Mouse (Mus musculus): ENCODE measurements around the gene Pnmal1. TPM values are rescaled to one million over a fixed set of nuclear protein-coding genes. Genes with fewer than 3 reads are reported as not detected.
A peak's percentile ranks its signal among the peaks of the same experiment; 100 is the strongest.
"Not testable (repeated sequence)": the region's sequence is repeated elsewhere in the genome, so short reads cannot be mapped to it uniquely, and the experiment has no call there.

Gene Pnmal1
- polyA plus RNA-seq, 1 experiment from 2014 or later: 9.8 TPM

- no peaks in the 10 kb centered on the region for H3K9me3 ChIP-seq (replicated peaks)
- H3K27ac ChIP-seq (replicated peaks): no peak overlapping the region
- H3K36me3 ChIP-seq: no peaks in the 10 kb centered on the region
- peaks cover 64% of the 10 kb centered on the region for H3K4me1 ChIP-seq
- H3K27me3 ChIP-seq (ENCODE audit: low read depth, poor library complexity, severe bottlenecking): peaks cover 75% of the 10 kb centered on the region
- H3K4me3 ChIP-seq: no peak overlapping the region
- no peak for DNase-seq (ENCODE audit: low spot score)
- WGBS: 49% methylated on average over 8 of the region's 8 CpGs
Measured at GRCm38 (mm10) chr7:16948923-16949458, 10.5 kb upstream of the Pnmal1 start.

DNA sequence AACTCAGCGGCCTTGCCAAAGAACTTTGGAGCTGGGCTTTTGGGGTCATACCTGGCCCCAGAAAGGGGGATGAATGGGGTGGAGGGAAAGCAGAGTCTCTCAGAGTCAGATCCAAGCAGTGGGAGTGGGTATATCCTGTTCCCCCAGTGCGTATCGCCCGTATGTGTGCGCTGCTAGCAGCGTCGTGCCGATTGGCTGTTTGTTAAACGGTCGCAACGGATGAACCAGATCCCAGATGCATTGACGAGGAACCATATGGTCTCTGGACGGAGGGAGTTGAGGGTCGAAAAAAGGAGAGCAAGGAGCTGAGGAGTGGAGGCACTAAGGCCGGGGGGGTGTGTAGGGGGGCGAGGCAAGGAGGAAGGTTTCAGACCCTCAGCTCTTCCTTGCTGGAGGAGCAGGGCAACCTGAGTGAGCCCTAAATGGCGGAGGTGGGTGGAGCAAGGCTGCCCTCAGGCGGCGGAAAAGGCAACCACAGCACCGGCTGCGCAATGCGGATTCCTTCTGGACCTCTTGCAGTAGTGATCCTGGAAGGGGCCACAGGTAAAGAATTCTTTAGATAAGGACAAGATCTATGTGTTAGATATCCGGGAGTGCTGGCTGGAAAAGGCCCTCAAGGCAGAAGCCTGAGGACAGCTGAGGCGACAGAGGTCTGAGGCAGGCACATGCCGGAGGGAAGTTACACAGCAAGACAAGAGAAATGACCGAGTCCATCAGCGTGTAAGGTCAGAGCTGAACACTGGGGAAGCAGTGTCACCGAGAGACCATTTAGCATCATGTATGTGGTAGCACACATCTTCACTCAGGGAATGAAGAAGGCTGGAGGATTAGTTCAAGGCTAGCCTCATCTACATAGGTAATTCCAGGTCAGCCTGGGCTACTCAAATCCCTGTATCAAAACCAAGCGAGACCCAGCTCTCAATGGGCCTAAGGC is 9.3 kb upstream of the Pnmal1 start:
- Histone ChIP-seq H3K4me1 (peaks cover 52% of the 10 kb centered on the region), H3K9me3 (replicated peaks) (peaks cover 6% of the 10 kb centered on the region; the same call in 1 of the 2 replicates), H3K36me3 (no peaks in the 10 kb centered on the region), H3K27ac (replicated peaks) (peak overlapping the region; percentile 38), H3K4me3 (peak overlapping the region; percentile 49), H3K27me3 (ENCODE audit: low read depth, poor library complexity, severe bottlenecking) (peaks cover 67% of the 10 kb centered on the region)
- peak; percentile 85 for DNase-seq (ENCODE audit: low spot score)
- 12% methylated on average over 29 of the region's 29 CpGs for WGBS

GRCm38 (mm10) chr7:16950861-16951635 is 8.4 kb upstream of the Pnmal1 start:
- H3K36me3 ChIP-seq: no peaks in the 10 kb centered on the region
- peaks cover 58% of the 10 kb centered on the region for H3K27me3 ChIP-seq (ENCODE audit: low read depth, poor library complexity, severe bottlenecking)
- WGBS: 27% methylated on average over 18 of the region's 18 CpGs
- H3K9me3 ChIP-seq (replicated peaks): peaks cover 7% of the 10 kb centered on the region; the same call in 1 of the 2 replicates
- H3K4me3 ChIP-seq: no peak overlapping the region
- DNase-seq (ENCODE audit: low spot score): peak; percentile 86
- H3K4me1 ChIP-seq: peaks cover 43% of the 10 kb centered on the region
- H3K27ac ChIP-seq (replicated peaks): no peak overlapping the region

DNA sequence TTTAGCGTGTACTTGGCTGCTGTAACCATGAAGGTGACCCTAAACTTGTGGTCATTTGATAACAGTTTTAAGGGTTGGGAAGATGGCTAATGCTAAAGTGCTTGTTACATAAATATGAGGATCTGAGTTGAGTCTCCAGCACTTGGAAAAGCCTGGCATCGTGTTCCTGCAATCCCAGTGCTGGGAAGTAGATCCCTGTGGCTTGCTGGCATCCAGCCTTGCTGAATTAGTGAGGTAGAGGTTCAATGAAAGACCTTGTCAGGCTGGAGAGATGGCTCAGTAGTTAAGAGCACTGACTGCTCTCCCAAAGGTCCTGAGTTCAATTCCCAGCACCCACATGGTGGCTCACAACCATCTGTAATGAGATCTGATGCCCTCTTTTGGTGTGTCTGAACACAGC is 5.7 kb upstream of the Pnmal1 start:
- Histone ChIP-seq H3K4me1 (peaks cover 35% of the 10 kb centered on the region), H3K27me3 (ENCODE audit: low read depth, poor library complexity, severe bottlenecking) (peaks cover 31% of the 10 kb centered on the region)
- H3K27ac ChIP-seq (replicated peaks); H3K4me3 ChIP-seq; H3K9me3 ChIP-seq (replicated peaks); H3K36me3 ChIP-seq; DNase-seq (ENCODE audit: low spot score): not testable (repeated sequence)
- WGBS: 71% methylated on average over 2 of the region's 2 CpGs

GRCm38 (mm10) chr7:16955712-16956111 is 3.8 kb upstream of the Pnmal1 start:
- WGBS: 90% methylated on average over 4 of the region's 4 CpGs
- no peak overlapping the region for H3K27ac ChIP-seq (replicated peaks)
- DNase-seq (ENCODE audit: low spot score): no peak
- no peaks in the 10 kb centered on the region; the same call in 1 of the 2 replicates for H3K36me3 ChIP-seq
- H3K9me3 ChIP-seq (replicated peaks): peaks cover 7% of the 10 kb centered on the region; the same call in 1 of the 2 replicates
- peaks cover 40% of the 10 kb centered on the region for H3K4me1 ChIP-seq
- peaks cover 11% of the 10 kb centered on the region for H3K27me3 ChIP-seq (ENCODE audit: low read depth, poor library complexity, severe bottlenecking)
- no peak overlapping the region for H3K4me3 ChIP-seq

GRCm38 (mm10) chr7:16956410-16957265 is 2.8 kb upstream of the Pnmal1 start:
- Histone ChIP-seq H3K36me3 (peaks cover 7% of the 10 kb centered on the region; the same call in 1 of the 2 replicates), H3K9me3 (replicated peaks) (peaks cover 7% of the 10 kb centered on the region; the same call in 1 of the 2 replicates), H3K4me3 (no peak overlapping the region), H3K27ac (replicated peaks) (peak overlapping the region; percentile 61), H3K27me3 (ENCODE audit: low read depth, poor library complexity, severe bottlenecking) (peaks cover 9% of the 10 kb centered on the region; the same call in 1 of the 2 replicates), H3K4me1 (peaks cover 43% of the 10 kb centered on the region)
- WGBS: 66% methylated on average over 15 of the region's 15 CpGs
- peak; percentile 40 for DNase-seq (ENCODE audit: low spot score)

GRCm38 (mm10) chr7:16961678-16962077 is 2.2 kb downstream of the Pnmal1 start:
- H3K4me1 ChIP-seq: peaks cover 39% of the 10 kb centered on the region
- no peaks in the 10 kb centered on the region for H3K9me3 ChIP-seq (replicated peaks)
- 83% methylated on average over 5 of the region's 5 CpGs for WGBS
- H3K36me3 ChIP-seq: peaks cover 17% of the 10 kb centered on the region
- H3K27ac ChIP-seq (replicated peaks): peak overlapping the region; percentile 93; the same call in 1 of the 2 replicates
- H3K27me3 ChIP-seq (ENCODE audit: low read depth, poor library complexity, severe bottlenecking): no peaks in the 10 kb centered on the region
- no peak for DNase-seq (ENCODE audit: low spot score)
- no peak overlapping the region for H3K4me3 ChIP-seq

DNA sequence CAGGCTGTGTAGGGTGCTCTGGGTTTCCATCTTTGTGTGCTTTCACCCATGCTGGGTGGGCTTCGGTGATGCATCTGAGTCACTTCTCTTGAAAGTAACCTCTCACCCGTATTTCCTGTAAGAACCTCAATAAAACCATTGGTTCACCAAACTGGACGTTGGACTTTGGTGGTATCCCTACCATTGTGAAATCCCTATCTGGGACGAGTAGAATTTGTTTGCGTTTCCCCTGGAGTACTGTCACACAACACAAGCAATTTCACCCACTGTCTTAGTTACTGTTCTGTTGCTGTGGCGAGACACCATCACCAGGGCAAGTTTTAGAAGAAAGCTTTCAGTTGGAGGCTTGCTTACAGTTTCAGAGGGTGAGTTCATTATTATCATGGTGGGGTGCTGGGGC is 8.9 kb downstream of the Pnmal1 start:
- Histone ChIP-seq H3K9me3 (replicated peaks) (peaks cover 6% of the 10 kb centered on the region; the same call in 1 of the 2 replicates), H3K27me3 (ENCODE audit: low read depth, poor library complexity, severe bottlenecking) (no peaks in the 10 kb centered on the region), H3K4me3 (no peak overlapping the region), H3K27ac (replicated peaks) (no peak overlapping the region), H3K4me1 (peaks cover 4% of the 10 kb centered on the region; the same call in 1 of the 2 replicates), H3K36me3 (no peaks in the 10 kb centered on the region)
- no peak for DNase-seq (ENCODE audit: low spot score)
- WGBS: 86% methylated on average over 6 of the region's 6 CpGs

GRCm38 (mm10) chr7:16971160-16971559 is 11.7 kb downstream of the Pnmal1 start:
- no peak for DNase-seq (ENCODE audit: low spot score)
- 86% methylated on average over 3 of the region's 3 CpGs for WGBS
- Histone ChIP-seq H3K4me1 (peaks cover 4% of the 10 kb centered on the region; the same call in 1 of the 2 replicates), H3K4me3 (no peak overlapping the region), H3K27ac (replicated peaks) (no peak overlapping the region), H3K27me3 (ENCODE audit: low read depth, poor library complexity, severe bottlenecking) (no peaks in the 10 kb centered on the region), H3K9me3 (replicated peaks) (peaks cover 6% of the 10 kb centered on the region; the same call in 1 of the 2 replicates), H3K36me3 (no peaks in the 10 kb centered on the region)

- Histone ChIP-seq H3K4me1 (peaks cover 7% of the 10 kb centered on the region; the same call in 1 of the 2 replicates), H3K4me3 (no peak overlapping the region), H3K36me3 (no peaks in the 10 kb centered on the region), H3K27me3 (ENCODE audit: low read depth, poor library complexity, severe bottlenecking) (no peaks in the 10 kb centered on the region), H3K9me3 (replicated peaks) (peaks cover 6% of the 10 kb centered on the region; the same call in 1 of the 2 replicates), H3K27ac (replicated peaks) (no peak overlapping the region)
- 86% methylated on average over 6 of the region's 6 CpGs for WGBS
- no peak for DNase-seq (ENCODE audit: low spot score)
Measured at GRCm38 (mm10) chr7:16974018-16974417, 14.5 kb downstream of the Pnmal1 start.

GRCm38 (mm10) chr7:16976298-16976697 is 16.8 kb downstream of the Pnmal1 start:
- Histone ChIP-seq H3K4me1 (peaks cover 23% of the 10 kb centered on the region), H3K4me3 (no peak overlapping the region), H3K36me3 (no peaks in the 10 kb centered on the region), H3K9me3 (replicated peaks) (0 out of 2 replicates have a peak, but pooled peaks cover 3% of the 10 kb centered on the region), H3K27me3 (ENCODE audit: low read depth, poor library complexity, severe bottlenecking) (no peaks in the 10 kb centered on the region), H3K27ac (replicated peaks) (no peak overlapping the region)
- WGBS: 65% methylated on average over 8 of the region's 8 CpGs
- DNase-seq (ENCODE audit: low spot score): no peak

Measured in midbrain, embryonic 10.5 days (tissue).